Mouse (Mus musculus) embryonic facial prominence, embryonic 11.5 days (tissue): ENCODE data around the gene Pcdh20. TPM values are rescaled to one million over a fixed set of nuclear protein-coding genes. Genes with fewer than 3 reads are reported as not detected.

Experiments
- ATAC-seq: fragments of 200-750 bp; cut with Nextera tagmentation; replicated peaks from 2 replicates; pipeline ENCODE4 v1.8.0; 2017; ENCODE audit warnings: low read depth; ENCODE audit not compliant: insufficient number of reproducible peaks, low FRiP score, low TSS enrichment
- DNase-seq: peaks from one replicate; pipeline ENCODE4 v3.0.0-alpha.2; 2015; ENCODE audit warnings: low spot score
- H3K27ac ChIP-seq: fragments of 300-500 bp; sonication (generic); replicated peaks from 2 replicates; pipeline ENCODE4 v1.5.1; 2014; ENCODE audit warnings: mild to moderate bottlenecking, low read depth, low read length, control low read depth
- H3K27me3 ChIP-seq: fragments of 300-500 bp; sonication (generic); 2 replicates; pipeline ENCODE4 v1.6.1; 2014; ENCODE audit warnings: mild to moderate bottlenecking, low read length, moderate library complexity, mixed read lengths; ENCODE audit not compliant: control insufficient read depth, insufficient read depth
- H3K36me3 ChIP-seq: fragments of 300-500 bp; sonication (generic); replicated peaks from 2 replicates; pipeline ENCODE4 v1.6.1; 2014; ENCODE audit warnings: low read depth, mild to moderate bottlenecking, low read length, moderate library complexity, mixed read lengths; ENCODE audit not compliant: control insufficient read depth, insufficient read depth
- H3K4me1 ChIP-seq: fragments of 300-500 bp; sonication (generic); 2 replicates; pipeline ENCODE4 v1.6.1; 2014; ENCODE audit warnings: low read length, mixed read lengths; ENCODE audit not compliant: control insufficient read depth, insufficient read depth
- H3K4me2 ChIP-seq: fragments of 300-500 bp; sonication (generic); 2 replicates; pipeline ENCODE4 v1.6.1; 2014; ENCODE audit warnings: low read depth, mild to moderate bottlenecking, control low read depth, low read length, moderate library complexity
- H3K4me3 ChIP-seq: fragments of 300-500 bp; sonication (generic); 2 replicates; pipeline ENCODE4 v1.5.1; 2014; ENCODE audit warnings: low read depth, low read length, control low read depth
- H3K9ac ChIP-seq: fragments of 300-500 bp; sonication (generic); replicated peaks from 2 replicates; pipeline ENCODE4 v1.6.1; 2014; ENCODE audit warnings: mild to moderate bottlenecking, control low read depth, low read length
- H3K9me3 ChIP-seq: fragments of 300-500 bp; sonication (generic); replicated peaks from 2 replicates; pipeline ENCODE4 v1.6.1; 2016; ENCODE audit warnings: mild to moderate bottlenecking, low read length, inconsistent platforms, mixed read lengths; ENCODE audit not compliant: control insufficient read depth
- WGBS: fragments of 180-500 bp; shearing (Covaris S2); extraction: QIAGEN DNeasy Blood & Tissue Kit; methylation state at CpG from one replicate; pipeline ENCODE4 v1.1.7; 2014; 5-methylcytosine and 5-hydroxymethylcytosine counted together
- polyA plus RNA-seq: library from polyadenylated mRNA; unstranded; fragments of >200 nt; fragmentation: Nextera tagmentation; extraction: Ambion mirVana; gene quantifications from 2 replicates; pipeline ENCODE4 v1.2.1, GENCODE M21; 2014

Pcdh20 gene
- polyA plus RNA-seq, 1 experiment from 2014 or later: 2.1 TPM

GRCm38 (mm10) chr14:88460705-88461104, 10.5 kb downstream of the Pcdh20 start:
- Histone ChIP-seq H3K4me3 (no peak overlapping the region), H3K4me1 (no peaks in the 10 kb centered on the region), H3K9me3 (no peaks in the 10 kb centered on the region), H3K27me3 (no peaks in the 10 kb centered on the region), H3K27ac (no peak overlapping the region), H3K36me3 (no peaks in the 10 kb centered on the region), H3K9ac (no peak overlapping the region), H3K4me2 (no peak overlapping the region)
- DNase-seq (no peak), ATAC-seq (no peak)
- WGBS: 79% methylated on average over 3 of the region's 3 CpGs

DNA sequence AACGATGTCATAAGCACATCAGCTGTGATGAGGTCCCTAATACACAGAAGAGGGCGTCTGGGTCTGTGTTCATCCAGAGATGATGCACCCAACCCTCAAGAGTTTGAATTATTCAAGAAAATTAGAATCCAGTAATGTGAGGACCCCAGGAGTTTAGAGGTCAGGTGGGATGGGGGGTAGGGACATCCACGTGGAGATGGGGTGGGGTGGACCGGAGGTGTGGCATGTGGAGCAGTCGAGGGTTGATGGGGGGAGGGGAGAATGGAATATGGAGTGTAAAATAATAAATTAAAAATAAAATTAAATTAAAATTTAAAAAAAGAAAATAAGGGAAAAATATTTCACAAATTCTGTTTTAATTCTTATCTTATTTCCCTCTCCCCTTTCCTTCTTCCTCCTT, 27.9 kb downstream of the Pcdh20 start:
- no peak for ATAC-seq
- H3K27ac ChIP-seq: no peak overlapping the region

GRCm38 (mm10) chr14:88429393-88429792, 41.8 kb downstream of the Pcdh20 start:
- H3K9ac ChIP-seq: no peak overlapping the region
- DNase-seq: no peak
- no peak overlapping the region for H3K4me2 ChIP-seq
- H3K4me3 ChIP-seq: no peak overlapping the region
- WGBS: 89% methylated on average over 7 of the region's 7 CpGs
- no peaks in the 10 kb centered on the region for H3K4me1 ChIP-seq
- H3K9me3 ChIP-seq: no peaks in the 10 kb centered on the region
- no peak for ATAC-seq
- H3K36me3 ChIP-seq: no peaks in the 10 kb centered on the region
- no peaks in the 10 kb centered on the region for H3K27me3 ChIP-seq
- H3K27ac ChIP-seq: no peak overlapping the region

More for the DNA sequence above, 27.9 kb downstream of the Pcdh20 start:
- H3K36me3 ChIP-seq: no peaks in the 10 kb centered on the region
- H3K4me1 ChIP-seq: no peaks in the 10 kb centered on the region
- H3K4me3 ChIP-seq: no peak overlapping the region
- H3K27me3 ChIP-seq: no peaks in the 10 kb centered on the region
- H3K9me3 ChIP-seq: no peaks in the 10 kb centered on the region
- WGBS: 79% methylated on average over 5 of the region's 5 CpGs
- no peak for DNase-seq
- H3K4me2 ChIP-seq: no peak overlapping the region
- no peak overlapping the region for H3K9ac ChIP-seq

GRCm38 (mm10) chr14:88427370-88427769, 43.8 kb downstream of the Pcdh20 start:
- Histone ChIP-seq H3K27me3 (no peaks in the 10 kb centered on the region), H3K4me2 (no peak overlapping the region), H3K4me3 (no peak overlapping the region), H3K36me3 (no peaks in the 10 kb centered on the region), H3K9me3 (no peaks in the 10 kb centered on the region), H3K27ac (no peak overlapping the region), H3K4me1 (no peaks in the 10 kb centered on the region), H3K9ac (no peak overlapping the region)
- no peak for DNase-seq
- WGBS: 86% methylated on average over 1 of the region's 1 CpGs
- no peak for ATAC-seq
